In genomic region chr10:87858013-87858806, GRCm38 (mm10) we compare ENCODE assay signal across 7 mouse cellular contexts. TPM values are rescaled to one million over a fixed set of nuclear protein-coding genes. Genes with fewer than 3 reads are reported as not detected.
DNase-seq lines count a peak whose midpoint lies in the region; ATAC-seq and TF ChIP-seq lines count a peak whose summit lies in the region.

Igf1 (plus strand) TSS chr10:87858265.

- DNase-seq in thymus, adult 2 months = no peak
- DNase-seq in thymus, postnatal 4 days = no peak
- DNase-seq in hindbrain, embryonic 14.5 days (ENCODE audit: low spot score) = no peak
- no peak for DNase-seq in midbrain, postnatal 0 days (ENCODE audit: low spot score)
- DNase-seq in layer of hippocampus, postnatal 36 days = no peak
- DNase-seq in spleen, postnatal 10 days (ENCODE audit: low spot score in 2 of 2) = no peak

- TF ChIP-seq CTCF in thymus, adult 2 months (IDR thresholded peaks at IDR 0.05; ENCODE audit: borderline replicate concordance, control insufficient read depth, extremely low read depth, insufficient read depth, low read length, poor library complexity) = no peak
- no peak for TF ChIP-seq CTCF in midbrain, postnatal 0 days (IDR thresholded peaks at IDR 0.05)

- H3K36me3 ChIP-seq in thymus, adult 2 months (ENCODE audit: control insufficient read depth, insufficient read depth, low read length) = no peaks in the 10 kb centered on the region
- H3K36me3 ChIP-seq in forebrain, embryonic 13.5 days (ENCODE audit: poor library complexity, severe bottlenecking) = no peaks in the 10 kb centered on the region
- H3K36me3 ChIP-seq in hindbrain, embryonic 14.5 days (replicated peaks; ENCODE audit: control insufficient read depth, insufficient read depth) = no peaks in the 10 kb centered on the region
- no peaks in the 10 kb centered on the region for H3K36me3 ChIP-seq in midbrain, postnatal 0 days (ENCODE audit: insufficient read depth, low read length)

- H3K27me3 ChIP-seq in thymus, adult 2 months (ENCODE audit: control insufficient read depth, insufficient read depth, low read length) = no peaks in the 10 kb centered on the region; the same call in 1 of the 2 replicates
- peaks cover 28% of the 10 kb centered on the region; the same call in 1 of the 2 replicates for H3K27me3 ChIP-seq in forebrain, embryonic 13.5 days
- no peaks in the 10 kb centered on the region for H3K27me3 ChIP-seq in hindbrain, embryonic 14.5 days (ENCODE audit: control insufficient read depth, insufficient read depth, low read length)
- no peaks in the 10 kb centered on the region for H3K27me3 ChIP-seq in midbrain, postnatal 0 days (ENCODE audit: insufficient read depth, low read length)

- peak within 1 kb of the TSS; percentile 77 for H3K4me2 ChIP-seq in forebrain, embryonic 13.5 days
- H3K4me2 ChIP-seq in hindbrain, embryonic 14.5 days (replicated peaks) = peak within 1 kb of the TSS; percentile 88
- peak within 1 kb of the TSS; percentile 78 for H3K4me2 ChIP-seq in midbrain, postnatal 0 days (ENCODE audit: low read depth, low read length, poor library complexity, severe bottlenecking)

- no peaks in the 10 kb centered on the region for H3K9me3 ChIP-seq in forebrain, embryonic 13.5 days (replicated peaks)
- no peaks in the 10 kb centered on the region for H3K9me3 ChIP-seq in hindbrain, embryonic 14.5 days (ENCODE audit: control insufficient read depth, low read length)
- H3K9me3 ChIP-seq in midbrain, postnatal 0 days (ENCODE audit: low read length) = no peaks in the 10 kb centered on the region

- no peak for TF ChIP-seq POLR2A in thymus, adult 2 months (IDR thresholded peaks at IDR 0.05; ENCODE audit: control insufficient read depth, extremely low read depth, insufficient read depth, low read length, poor library complexity)

- no peak within 1 kb of the TSS for H3K4me3 ChIP-seq in thymus, adult 2 months (ENCODE audit: control insufficient read depth, insufficient read depth, low read length)
- no peak within 1 kb of the TSS for H3K4me3 ChIP-seq in forebrain, embryonic 13.5 days
- 0 out of 2 replicates have a peak within 1 kb of the TSS, but pooled peaks have one; percentile 39 for H3K4me3 ChIP-seq in hindbrain, embryonic 14.5 days (replicated peaks; ENCODE audit: low read length)
- peak within 1 kb of the TSS; percentile 43; the same call in 1 of the 2 replicates for H3K4me3 ChIP-seq in midbrain, postnatal 0 days (ENCODE audit: low read depth, low read length)

- ATAC-seq in forebrain, embryonic 13.5 days = 0 out of 2 replicates have a peak, but pooled peaks have one; percentile 9
- no peak for ATAC-seq in hindbrain, embryonic 14.5 days (ENCODE audit: low FRiP score)
- ATAC-seq in midbrain, postnatal 0 days (ENCODE audit: low FRiP score) = peak; percentile 33; the same call in 1 of the 2 replicates

- no peaks in the 10 kb centered on the region for H3K4me1 ChIP-seq in thymus, adult 2 months (replicated peaks; ENCODE audit: control insufficient read depth, insufficient read depth, low read length)
- peaks cover 26% of the 10 kb centered on the region for H3K4me1 ChIP-seq in forebrain, embryonic 13.5 days
- peaks cover 24% of the 10 kb centered on the region for H3K4me1 ChIP-seq in hindbrain, embryonic 14.5 days (replicated peaks; ENCODE audit: control insufficient read depth, insufficient read depth, low read length)
- peaks cover 13% of the 10 kb centered on the region; the same call in 1 of the 2 replicates for H3K4me1 ChIP-seq in midbrain, postnatal 0 days (ENCODE audit: insufficient read depth, low read length)

- WGBS in thymus, adult 2 months = 22% methylated on average over 5 of the region's 5 CpGs
- 47% methylated on average over 5 of the region's 5 CpGs for WGBS in forebrain, embryonic 13.5 days
- WGBS in hindbrain, embryonic 14.5 days = 38% methylated on average over 5 of the region's 5 CpGs
- WGBS in midbrain, postnatal 0 days = 29% methylated on average over 5 of the region's 5 CpGs

- no peak within 1 kb of the TSS for H3K27ac ChIP-seq in thymus, adult 2 months (ENCODE audit: control insufficient read depth, insufficient read depth, low read length)
- H3K27ac ChIP-seq in forebrain, embryonic 13.5 days = no peak within 1 kb of the TSS
- no peak within 1 kb of the TSS for H3K27ac ChIP-seq in hindbrain, embryonic 14.5 days
- peak within 1 kb of the TSS; percentile 38; the same call in 1 of the 2 replicates for H3K27ac ChIP-seq in midbrain, postnatal 0 days (ENCODE audit: low read depth, low read length)

- no peak within 1 kb of the TSS for H3K9ac ChIP-seq in forebrain, embryonic 13.5 days
- H3K9ac ChIP-seq in hindbrain, embryonic 14.5 days = 0 out of 2 replicates have a peak within 1 kb of the TSS, but pooled peaks have one; percentile 63
- no peak within 1 kb of the TSS; the same call in 1 of the 2 replicates for H3K9ac ChIP-seq in midbrain, postnatal 0 days (replicated peaks; ENCODE audit: low read length, poor library complexity, severe bottlenecking)

RNA-seq across cellular contexts. Expression of gene Igf1, which starts in this region (rescaled TPM):
- 57.5 and 59.2 TPM in 2 replicates for polyA plus RNA-seq in thymus, adult 2 months (2012; rRNA removed)
- 1.7 and 2.3 TPM in 2 replicates for polyA plus RNA-seq in forebrain, embryonic 13.5 days (2015; fragmentation: Nextera tagmentation; extraction: Ambion mirVana)
- 17.5 and 18.6 TPM in 2 replicates for polyA plus RNA-seq in hindbrain, embryonic 14.5 days (2014; fragmentation: Nextera tagmentation; extraction: Ambion mirVana)
- total RNA-seq in midbrain, postnatal 0 days (2014; rRNA removed) = 11.5 and 15.0 TPM in 2 replicates
- 13.1 and 13.3 TPM in 2 replicates for polyA plus RNA-seq in midbrain, postnatal 0 days (2015; fragmentation: Nextera tagmentation; extraction: Ambion mirVana)
- total RNA-seq in layer of hippocampus, postnatal 36 days (2021) = 1 to 10 TPM; 8.0 TPM

Comparison
In these comparisons a context has a peak if more than half of its experiments do, and no peak if none do; other contexts are left out.
1. H3K4me3 ChIP-seq: peak in hindbrain, embryonic 14.5 days (single experiment) and midbrain, postnatal 0 days (single experiment); none in thymus, adult 2 months (single experiment) and forebrain, embryonic 13.5 days (single experiment).
2. Peak in every context shown above with its lines, with median percentiles within 50 percentile points of each other: H3K4me2 ChIP-seq.